Mouse (Mus musculus): ENCODE data around the gene Zfyve9.

Zfyve9 gene

GRCm38 (mm10) chr4:108780057-108780863 is at the start of gene Zfyve9:
Zfyve9 (minus strand) TSS chr4:108780798.
- peak; percentile 70 to 73 for DNase-seq

- no peak for DNase-seq
Measured at GRCm38 (mm10) chr4:108826643-108827042, 46.0 kb upstream of the Zfyve9 start.

GRCm38 (mm10) chr4:108826096-108826495 is 45.5 kb upstream of the Zfyve9 start:
- DNase-seq, result no peak

- no peak for DNase-seq
Measured at GRCm38 (mm10) chr4:108825677-108826076, 45.1 kb upstream of the Zfyve9 start.

DNA sequence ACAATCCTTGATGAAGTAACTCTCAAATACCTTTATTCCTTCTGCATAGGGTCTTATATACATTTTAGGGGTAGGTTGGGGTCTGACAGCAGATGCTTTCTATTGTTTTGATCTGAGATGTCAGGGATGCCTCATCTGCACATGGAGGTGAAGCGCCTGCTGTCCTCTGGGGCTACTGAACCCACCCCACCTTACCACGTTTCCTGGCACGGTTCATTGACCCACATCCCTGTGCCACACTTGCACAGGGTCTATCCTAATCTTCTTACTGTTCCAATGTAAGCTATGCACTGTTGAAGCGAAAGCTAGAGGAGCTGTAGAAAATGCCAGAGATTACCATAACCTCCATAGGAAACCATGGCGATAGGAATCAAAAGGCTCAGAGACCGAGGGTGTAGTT is 31.0 kb upstream of the Zfyve9 start:
- DNase-seq, result no peak

- DNase-seq, result no peak
Measured at GRCm38 (mm10) chr4:108811142-108811541, 30.5 kb upstream of the Zfyve9 start.

GRCm38 (mm10) chr4:108803535-108803934 is 22.9 kb upstream of the Zfyve9 start:
- DNase-seq, result no peak

DNA sequence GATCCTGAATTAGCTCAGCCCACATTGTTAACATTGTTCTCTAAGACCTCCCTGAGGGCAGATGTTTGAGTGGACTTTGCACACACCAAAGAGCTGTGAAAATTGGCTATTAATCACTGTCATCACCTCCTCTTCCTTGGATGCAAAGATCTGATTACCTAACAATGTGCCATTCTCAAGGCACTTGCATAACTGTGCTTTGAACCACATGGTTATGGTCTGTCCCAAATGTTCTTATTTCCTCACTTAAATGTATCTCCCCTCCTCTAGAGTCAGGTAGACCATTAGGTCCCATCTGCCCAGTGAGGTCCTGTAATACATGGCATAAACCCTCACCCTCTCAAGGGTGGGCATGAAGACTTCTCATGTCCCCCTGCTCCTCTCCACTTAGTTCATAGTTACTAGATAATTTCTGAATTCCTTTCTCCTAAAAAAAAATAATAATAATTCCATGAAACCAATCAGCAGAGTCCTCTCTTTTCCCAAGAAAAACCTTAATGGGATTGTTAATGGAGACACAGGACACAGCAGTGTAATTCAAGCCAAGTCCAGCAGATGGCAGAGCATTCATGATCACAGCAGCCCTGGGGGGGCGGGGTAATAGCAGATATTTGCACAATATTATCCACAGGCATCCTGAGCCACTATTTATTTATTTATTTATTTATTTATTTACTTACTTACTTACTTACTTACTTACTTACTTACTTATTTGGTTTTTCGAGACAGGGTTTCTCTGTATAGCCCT is 17.7 kb upstream of the Zfyve9 start:
- DNase-seq, result peak; percentile 44 to 79

DNA sequence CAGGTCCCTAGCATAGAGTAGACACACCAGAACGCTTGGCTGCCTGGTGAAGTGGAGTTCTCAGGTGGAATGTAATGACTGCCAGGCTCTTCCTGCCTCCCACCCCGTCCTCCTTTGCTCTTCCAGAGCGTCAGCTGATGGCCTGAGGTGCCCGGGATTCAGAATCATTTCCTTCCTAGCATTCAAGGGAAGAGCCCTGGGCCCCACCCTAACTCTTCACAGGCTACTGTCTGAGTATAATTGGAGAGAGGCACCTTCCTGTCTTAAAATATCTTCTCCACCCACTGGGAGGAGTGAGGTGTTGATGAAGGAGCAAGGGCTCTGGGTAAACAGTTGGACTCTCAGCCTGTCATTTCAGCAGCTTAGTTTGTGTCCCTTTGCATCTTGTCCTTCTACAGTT is 16.1 kb upstream of the Zfyve9 start:
- peak; percentile 17 to 29 for DNase-seq

- no peak for DNase-seq
Measured at GRCm38 (mm10) chr4:108793941-108794340, 13.3 kb upstream of the Zfyve9 start.

DNA sequence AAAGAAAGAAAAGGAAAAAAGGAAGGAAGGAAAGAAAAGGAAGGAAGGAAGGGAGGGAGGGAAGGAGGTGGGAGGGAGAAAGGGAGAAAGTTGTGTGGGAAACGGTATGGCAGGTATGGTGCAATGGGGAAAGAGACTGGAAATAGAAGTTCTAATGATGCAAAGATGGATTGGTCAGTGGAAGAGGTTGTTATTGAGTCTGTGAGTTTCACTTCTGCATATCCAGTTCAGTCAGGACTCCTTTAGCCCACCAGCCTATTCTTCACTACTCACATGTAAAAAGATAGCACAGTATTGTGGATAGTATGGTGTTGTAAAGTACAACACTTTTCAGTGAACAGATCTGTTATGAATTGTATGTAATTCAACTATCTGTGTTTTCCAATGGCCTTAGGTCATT is 9.9 kb upstream of the Zfyve9 start:
- DNase-seq, result no peak

DNA sequence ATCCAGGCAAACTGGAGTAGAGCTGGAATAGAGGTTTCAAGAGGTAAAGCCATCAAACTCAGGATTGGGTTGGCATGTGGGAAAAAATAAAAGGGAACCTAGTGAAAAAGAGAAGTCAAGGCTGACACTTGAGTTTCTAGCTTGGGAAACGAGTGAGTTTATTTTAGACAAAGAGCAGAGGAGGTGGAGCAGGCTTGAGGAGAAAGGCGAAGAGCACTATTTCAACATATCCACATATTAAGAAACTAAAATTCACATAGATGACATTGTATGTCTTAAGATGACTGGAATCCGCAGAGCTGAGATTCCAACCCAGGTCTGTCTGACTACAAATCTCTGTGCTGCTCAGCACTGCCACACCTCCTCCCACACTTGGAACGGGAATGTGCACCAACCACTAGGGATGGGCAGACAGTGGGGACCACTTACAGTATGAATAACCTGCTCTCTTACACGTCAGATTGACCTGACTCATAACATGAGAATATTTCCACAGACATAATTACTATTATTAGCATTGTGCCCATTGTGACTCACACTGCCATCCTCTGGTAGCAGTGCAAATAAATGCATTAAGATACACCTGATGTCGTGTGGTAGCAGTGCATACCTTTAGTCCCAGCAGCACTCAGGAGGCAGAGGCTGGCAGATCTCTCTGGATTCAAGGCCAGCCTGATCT is 8.8 kb upstream of the Zfyve9 start:
- no peak for DNase-seq

GRCm38 (mm10) chr4:108782421-108783085 is 2.0 kb upstream of the Zfyve9 start:
- no peak for DNase-seq

DNA sequence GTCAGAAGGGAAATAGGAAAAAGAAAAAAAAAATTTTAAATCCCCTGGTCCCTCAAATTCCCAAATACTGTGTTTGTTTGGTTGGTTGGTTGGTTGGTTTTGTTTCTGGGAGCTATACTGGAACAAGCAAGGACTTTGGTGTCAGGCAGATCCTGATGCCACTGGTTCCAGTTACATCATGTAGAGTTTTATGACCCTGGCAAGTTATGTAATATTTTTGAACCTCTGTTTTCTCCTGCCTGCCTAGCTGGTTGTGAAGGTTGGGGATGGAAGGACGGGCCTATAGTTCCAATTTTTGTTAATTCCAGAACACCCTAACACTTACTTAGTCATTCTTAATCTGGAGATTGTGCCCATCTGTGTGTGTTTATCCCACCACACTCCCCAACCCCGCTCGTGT is 998 bp upstream of the Zfyve9 start:
- DNase-seq, result peak in 1 of 2 experiments; percentile 53

DNA sequence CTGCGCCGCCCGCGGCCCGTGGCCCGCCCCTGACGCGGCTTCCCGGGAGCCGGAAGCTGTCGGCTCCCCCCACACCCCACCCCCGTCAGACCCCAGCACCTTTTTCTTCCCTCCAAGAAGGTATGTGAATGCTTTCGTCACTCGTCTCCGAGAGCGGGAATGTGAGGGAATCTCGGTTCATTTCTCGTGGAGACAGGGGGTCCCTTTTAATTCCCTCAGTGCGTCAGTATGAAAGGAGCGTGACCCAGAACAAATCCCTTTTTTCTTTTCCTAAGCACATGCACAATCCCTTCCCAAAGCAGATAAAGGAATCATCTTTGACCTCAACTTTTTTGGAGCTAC is 237 bp upstream of the Zfyve9 start:
- DNase-seq, result no peak

DNA sequence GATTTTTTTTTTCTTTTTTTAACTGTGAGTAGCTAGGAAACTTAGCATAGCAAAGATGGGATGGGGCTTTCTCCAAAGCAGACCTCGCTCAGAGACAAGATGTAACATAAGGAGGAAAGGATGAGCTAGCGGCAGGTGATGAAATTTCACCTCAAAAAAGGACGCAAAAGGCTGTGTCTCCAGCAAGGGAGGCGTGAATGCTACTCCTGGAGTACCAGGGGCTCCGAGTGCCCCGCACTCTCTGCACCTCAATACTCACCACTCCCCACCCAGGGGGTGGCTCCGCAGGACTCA is 888 bp downstream of the Zfyve9 start:
- DNase-seq, result no peak

DNA sequence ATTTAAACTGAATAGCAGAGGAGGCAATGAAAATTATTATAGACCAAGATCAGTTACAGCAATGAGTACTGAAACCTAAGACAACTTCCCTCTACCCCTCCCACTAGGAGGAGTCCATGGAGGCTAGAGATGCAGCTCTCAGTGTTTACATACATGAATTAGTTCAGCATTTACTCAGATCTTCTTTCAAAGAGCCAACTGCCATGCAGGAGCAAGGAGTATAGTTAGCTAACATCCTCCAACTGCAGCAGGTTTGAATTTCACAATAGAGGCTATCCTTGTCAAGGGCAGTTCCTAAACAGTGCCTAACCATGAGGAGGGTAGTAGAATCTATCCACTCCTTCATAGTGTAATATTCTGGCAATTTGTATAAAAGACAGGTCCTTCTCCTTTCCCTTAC is 12.1 kb downstream of the Zfyve9 start:
- DNase-seq, result no peak

DNA sequence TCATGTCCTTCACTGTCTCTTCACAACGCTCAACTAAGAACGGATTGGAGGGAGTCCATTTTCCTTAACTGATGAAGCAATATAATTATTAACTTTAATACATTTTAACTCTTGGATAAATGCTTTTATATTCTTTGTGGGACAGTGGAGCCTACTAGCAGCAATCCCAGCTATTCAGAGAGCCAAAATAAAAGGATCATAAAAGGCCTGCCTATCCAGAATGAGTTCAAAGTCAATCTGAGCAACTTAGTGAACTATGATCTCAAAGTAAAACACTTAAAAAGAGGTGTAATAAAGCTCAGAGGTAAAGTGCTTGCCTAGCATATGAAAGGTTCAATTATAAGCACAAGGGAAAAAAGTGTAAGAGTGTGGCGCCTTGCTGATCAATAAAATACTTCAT is 21.0 kb downstream of the Zfyve9 start:
- DNase-seq, result no peak

GRCm38 (mm10) chr4:108746160-108746873 is 34.3 kb downstream of the Zfyve9 start:
- DNase-seq, result no peak

- no peak for DNase-seq
Measured at GRCm38 (mm10) chr4:108731582-108731981, 49.0 kb downstream of the Zfyve9 start.

GRCm38 (mm10) chr4:108730450-108730849 is 50.1 kb downstream of the Zfyve9 start:
- no peak for DNase-seq

DNA sequence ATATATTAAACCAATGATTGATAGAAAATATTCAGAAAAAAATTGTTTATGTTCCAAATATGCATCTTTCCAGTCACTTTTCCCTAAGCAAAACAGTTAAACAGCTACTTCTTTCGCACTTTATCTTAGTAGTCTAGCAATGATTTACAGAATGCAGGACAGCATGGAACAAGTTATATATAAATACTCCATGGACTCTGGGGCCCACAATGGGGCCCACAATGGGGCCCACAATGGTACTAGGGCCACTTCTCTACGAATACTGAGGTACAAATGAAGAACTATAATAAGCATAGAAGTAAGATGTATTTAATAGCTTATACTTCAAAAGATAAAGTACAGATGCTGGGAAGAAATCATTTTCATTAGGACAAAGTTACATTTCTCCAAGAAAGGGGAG is 56.5 kb downstream of the Zfyve9 start:
- no peak for DNase-seq

DNA sequence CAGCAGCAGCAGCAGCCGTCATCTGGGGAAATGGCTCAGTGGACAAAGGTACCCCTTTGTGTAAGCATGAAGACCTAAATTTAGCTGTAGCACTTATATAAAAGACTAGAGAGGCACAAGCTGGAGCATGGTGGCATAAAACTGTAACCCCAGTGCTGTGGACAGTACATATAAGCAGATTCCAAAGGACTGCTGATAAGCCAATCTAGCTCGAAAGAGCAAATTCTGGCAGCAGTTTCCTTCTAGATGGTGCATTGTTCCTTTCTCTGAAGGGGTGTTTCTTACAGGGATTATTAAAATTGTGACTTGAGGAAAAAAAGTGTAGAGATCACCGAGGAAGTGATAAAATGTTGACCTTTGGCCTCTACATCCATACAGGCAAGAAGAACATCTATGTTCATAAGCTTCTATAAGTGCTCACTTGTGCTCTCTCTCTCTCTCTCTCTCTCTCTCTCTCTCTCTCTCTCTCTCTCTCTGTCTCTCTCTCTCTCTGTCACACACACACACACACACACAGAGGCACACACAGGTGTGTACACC is 59.3 kb downstream of the Zfyve9 start:
- no peak for DNase-seq

Data from kidney, adult 8-10 months (tissue).